9 mouse cellular contexts compared by ENCODE assay signal in the genomic region with DNA sequence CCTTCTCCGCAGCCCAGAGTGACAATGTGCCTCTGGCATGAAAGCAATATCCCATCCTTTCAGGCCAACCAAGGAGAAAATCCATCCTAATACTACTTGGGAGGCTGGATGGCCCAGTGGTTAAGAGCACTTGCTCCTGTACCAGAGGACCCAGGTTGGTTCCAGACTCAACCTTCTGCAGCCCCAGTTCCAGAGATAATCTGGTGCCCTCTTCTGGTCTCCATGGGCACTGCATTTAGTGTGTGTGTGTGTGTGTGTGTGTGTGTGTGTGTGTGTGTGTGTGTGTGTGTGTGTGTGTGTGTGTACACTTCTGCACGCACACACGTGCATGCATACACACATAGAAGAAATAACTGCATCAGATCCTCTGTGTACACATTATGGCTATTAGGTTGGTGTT. TPM values are rescaled to one million over a fixed set of nuclear protein-coding genes. Genes with fewer than 3 reads are reported as not detected.
DNase-seq lines count a peak whose midpoint lies in the region; ATAC-seq lines count a peak whose summit lies in the region.
"Had no signal": no experiment of that assay in that cellular context is flagged by ENCODE, and none has a peak within 500 bp of the region (broad histone marks: within the 10 kb centered on the region; RNA-seq: fewer than 3 reads in every experiment).

No protein-coding gene starts in this region.

- no peaks in the 10 kb centered on the region for H3K27me3 ChIP-seq in forebrain, embryonic 11.5 days (ENCODE audit: control insufficient read depth, insufficient read depth, low read length)
- no peaks in the 10 kb centered on the region for H3K27me3 ChIP-seq in forebrain, embryonic 12.5 days

- no peaks in the 10 kb centered on the region for H3K4me1 ChIP-seq in forebrain, embryonic 11.5 days (replicated peaks; ENCODE audit: control insufficient read depth, insufficient read depth, low read length)
- no peaks in the 10 kb centered on the region for H3K4me1 ChIP-seq in forebrain, embryonic 12.5 days

- H3K36me3 ChIP-seq in forebrain, embryonic 11.5 days (ENCODE audit: control insufficient read depth, insufficient read depth, low read length): peaks cover 11% of the 10 kb centered on the region; the same call in 1 of the 2 replicates
- peaks cover 38% of the 10 kb centered on the region for H3K36me3 ChIP-seq in forebrain, embryonic 12.5 days (replicated peaks)

- WGBS in forebrain, embryonic 11.5 days: 87% methylated on average over 3 of the region's 3 CpGs
- 73% methylated on average over 3 of the region's 3 CpGs for WGBS in forebrain, embryonic 12.5 days

- H3K9me3 ChIP-seq in forebrain, embryonic 11.5 days (ENCODE audit: control insufficient read depth, low read length): no peaks in the 10 kb centered on the region
- no peaks in the 10 kb centered on the region for H3K9me3 ChIP-seq in forebrain, embryonic 12.5 days

- ATAC-seq in forebrain, embryonic 11.5 days (replicated peaks; ENCODE audit: low FRiP score): no peak
- no peak for ATAC-seq in forebrain, embryonic 12.5 days (ENCODE audit: low FRiP score)

- no peak overlapping the region for H3K9ac ChIP-seq in forebrain, embryonic 11.5 days (ENCODE audit: low read length)
- H3K9ac ChIP-seq in forebrain, embryonic 12.5 days: no peak overlapping the region

- no peak overlapping the region for H3K4me3 ChIP-seq in forebrain, embryonic 11.5 days (ENCODE audit: low read depth, low read length)
- no peak overlapping the region for H3K4me3 ChIP-seq in forebrain, embryonic 12.5 days (replicated peaks)

- no peak overlapping the region for H3K4me2 ChIP-seq in forebrain, embryonic 11.5 days (ENCODE audit: low read depth, low read length, severe bottlenecking)
- no peak overlapping the region for H3K4me2 ChIP-seq in forebrain, embryonic 12.5 days

- DNase-seq in forebrain, embryonic 11.5 days (ENCODE audit: low spot score): peak; percentile 73
- peak; percentile 22 for DNase-seq in ovary, postnatal 36 days (ENCODE audit: low spot score)
- no peak for DNase-seq in ovary, adult 18-20 months (ENCODE audit: low spot score)
- DNase-seq in embryo, embryonic 11 days: peak; percentile 51
- peak; percentile 47 for DNase-seq in lung, postnatal 36 days
- peak; percentile 75 for DNase-seq in thymus, postnatal 4 days
- DNase-seq in layer of hippocampus, postnatal 14 days (ENCODE audit: low spot score in 2 of 2): no peak

- no peak overlapping the region for H3K27ac ChIP-seq in forebrain, embryonic 11.5 days (ENCODE audit: low read depth, low read length)
- H3K27ac ChIP-seq in forebrain, embryonic 12.5 days: no peak overlapping the region

RNA-seq across cellular contexts. Expression of a gene that starts 10.1 kb away (rescaled TPM):
- 257 and 262 TPM in 2 replicates for polyA plus RNA-seq in forebrain, embryonic 11.5 days (2014; fragmentation: Nextera tagmentation; extraction: Ambion mirVana)
- polyA plus RNA-seq in forebrain, embryonic 12.5 days (2016; fragmentation: Nextera tagmentation; extraction: Ambion mirVana): 219 and 221 TPM in 2 replicates
- 100 to 1,000 TPM; 140 to 146 TPM for total RNA-seq in layer of hippocampus, postnatal 14 days (2021)

RNA-seq across cellular contexts. Expression of a gene that starts 10.2 kb away (rescaled TPM):
- polyA plus RNA-seq in forebrain, embryonic 11.5 days (2014; fragmentation: Nextera tagmentation; extraction: Ambion mirVana): 318 and 323 TPM in 2 replicates
- 385 and 386 TPM in 2 replicates for polyA plus RNA-seq in forebrain, embryonic 12.5 days (2016; fragmentation: Nextera tagmentation; extraction: Ambion mirVana)
- 100 to 1,000 TPM; 251 to 256 TPM for total RNA-seq in layer of hippocampus, postnatal 14 days (2021)

RNA-seq across cellular contexts. Expression of a gene that starts 23.6 kb away (rescaled TPM):
- polyA plus RNA-seq in forebrain, embryonic 11.5 days (2014; fragmentation: Nextera tagmentation; extraction: Ambion mirVana): 7.2 and 8.6 TPM in 2 replicates
- 8.2 and 8.7 TPM in 2 replicates for polyA plus RNA-seq in forebrain, embryonic 12.5 days (2016; fragmentation: Nextera tagmentation; extraction: Ambion mirVana)
- total RNA-seq in layer of hippocampus, postnatal 14 days (2021): 1 to 10 TPM; 2.7 to 3.6 TPM

RNA-seq across cellular contexts. Expression of a gene that starts 23.7 kb away (rescaled TPM):
- 23.3 and 24.3 TPM in 2 replicates for polyA plus RNA-seq in forebrain, embryonic 11.5 days (2014; fragmentation: Nextera tagmentation; extraction: Ambion mirVana)
- 27.0 and 28.3 TPM in 2 replicates for polyA plus RNA-seq in forebrain, embryonic 12.5 days (2016; fragmentation: Nextera tagmentation; extraction: Ambion mirVana)
- 10 to 100 TPM; 22.9 to 23.9 TPM for total RNA-seq in layer of hippocampus, postnatal 14 days (2021)

RNA-seq across cellular contexts. Expression of a gene that starts 32.4 kb away (rescaled TPM):
- polyA plus RNA-seq in forebrain, embryonic 11.5 days (2014; fragmentation: Nextera tagmentation; extraction: Ambion mirVana): 0.28 TPM in 1 of 2 replicates, not detected in the other
- polyA plus RNA-seq in forebrain, embryonic 12.5 days (2016; fragmentation: Nextera tagmentation; extraction: Ambion mirVana): 0.32 and 0.33 TPM in 2 replicates
- total RNA-seq in layer of hippocampus, postnatal 14 days (2021): not detected
- polyA plus RNA-seq: intestine, embryonic 14.5 days had no signal

Comparison
In these comparisons a context has a peak if more than half of its experiments do, and no peak if none do; other contexts are left out.
1. DNase-seq: peak in forebrain, embryonic 11.5 days (single experiment), ovary, postnatal 36 days (single experiment), embryo, embryonic 11 days (single experiment), lung, postnatal 36 days (single experiment) and thymus, postnatal 4 days (single experiment); none in ovary, adult 18-20 months (single experiment) and layer of hippocampus, postnatal 14 days (0 of 2).